Mouse (Mus musculus): ENCODE data around the gene Cdh22.

Gene Cdh22

GRCm38 (mm10) chr2:165234613-165235291 is at the start of gene Cdh22:
Gene Cdh22, minus strand, starts transcription at chr2:165234853.
- DNase-seq = peak; percentile 80 to 84

GRCm38 (mm10) chr2:165284377-165284776 is 49.7 kb upstream of the Cdh22 start:
- DNase-seq = no peak

- DNase-seq = no peak
These were observed 49.0 kb upstream of the Cdh22 start for GRCm38 (mm10) chr2:165283644-165284043.

- no peak for DNase-seq
These were observed 47.2 kb upstream of the Cdh22 start for GRCm38 (mm10) chr2:165281779-165282311.

GRCm38 (mm10) chr2:165279351-165279750 is 44.7 kb upstream of the Cdh22 start:
- no peak for DNase-seq

- no peak for DNase-seq
These were observed 42.6 kb upstream of the Cdh22 start for GRCm38 (mm10) chr2:165277188-165277740.

- DNase-seq = peak; percentile 86 to 89
These were observed 41.2 kb upstream of the Cdh22 start for GRCm38 (mm10) chr2:165275824-165276223.

GRCm38 (mm10) chr2:165275124-165275640 is 40.5 kb upstream of the Cdh22 start:
- peak in 1 of 2 experiments; percentile 42 for DNase-seq

GRCm38 (mm10) chr2:165273589-165273988 is 38.9 kb upstream of the Cdh22 start:
- DNase-seq = no peak

GRCm38 (mm10) chr2:165271326-165271725 is 36.7 kb upstream of the Cdh22 start:
- DNase-seq = no peak

- DNase-seq = no peak
These were observed 36.2 kb upstream of the Cdh22 start for GRCm38 (mm10) chr2:165270858-165271257.

- no peak for DNase-seq
These were observed 32.1 kb upstream of the Cdh22 start for GRCm38 (mm10) chr2:165266739-165267138.

- DNase-seq = no peak
These were observed 29.2 kb upstream of the Cdh22 start for GRCm38 (mm10) chr2:165263861-165264260.

GRCm38 (mm10) chr2:165262274-165262990 is 27.8 kb upstream of the Cdh22 start:
- no peak for DNase-seq

- no peak for DNase-seq
These were observed 25.2 kb upstream of the Cdh22 start for GRCm38 (mm10) chr2:165259859-165260258.

GRCm38 (mm10) chr2:165258321-165258720 is 23.7 kb upstream of the Cdh22 start:
- no peak for DNase-seq

- DNase-seq = no peak
These were observed 22.6 kb upstream of the Cdh22 start for GRCm38 (mm10) chr2:165257151-165257834.

GRCm38 (mm10) chr2:165256213-165256612 is 21.6 kb upstream of the Cdh22 start:
- DNase-seq = no peak

GRCm38 (mm10) chr2:165253867-165254266 is 19.2 kb upstream of the Cdh22 start:
- DNase-seq = no peak

GRCm38 (mm10) chr2:165253269-165253668 is 18.6 kb upstream of the Cdh22 start:
- DNase-seq = no peak

GRCm38 (mm10) chr2:165252801-165253200 is 18.1 kb upstream of the Cdh22 start:
- DNase-seq = no peak

GRCm38 (mm10) chr2:165252381-165252780 is 17.7 kb upstream of the Cdh22 start:
- peak; percentile 48 to 63 for DNase-seq

GRCm38 (mm10) chr2:165250903-165251302 is 16.2 kb upstream of the Cdh22 start:
- no peak for DNase-seq
